Mouse (Mus musculus): Measurements from ENCODE around the gene Tmem109. TPM values are rescaled to one million over a fixed set of nuclear protein-coding genes. Genes with fewer than 3 reads are reported as not detected.

Tmem109 gene
- polyA plus RNA-seq (2014; fragmentation: Nextera tagmentation; extraction: Ambion mirVana) = 37.0 and 44.8 TPM in 2 replicates

- Histone ChIP-seq H3K27ac (peak within 1 kb of the TSS; percentile 96), H3K4me2 (replicated peaks) (peak within 1 kb of the TSS; percentile 86), H3K9me3 (ENCODE audit: control insufficient read depth, low read length) (no peaks in the 10 kb centered on the region), H3K9ac (peak within 1 kb of the TSS; percentile 66), H3K36me3 (replicated peaks; ENCODE audit: control insufficient read depth, insufficient read depth) (no peaks in the 10 kb centered on the region; the same call in 1 of the 2 replicates), H3K27me3 (ENCODE audit: control insufficient read depth, insufficient read depth, low read length) (no peaks in the 10 kb centered on the region), H3K4me3 (replicated peaks; ENCODE audit: low read length) (peak within 1 kb of the TSS; percentile 66), H3K4me1 (replicated peaks; ENCODE audit: control insufficient read depth, insufficient read depth, low read length) (peaks cover 15% of the 10 kb centered on the region)
- DNase-seq (ENCODE audit: low spot score) (peak; percentile 95), ATAC-seq (ENCODE audit: low FRiP score) (peak; percentile 94)
- WGBS = under 1% methylated on average over 49 of the region's 49 CpGs
Observed at GRCm38 (mm10) chr19:10881426-10882154, at the start of gene Tmem109. TSS of gene Tmem109 (minus strand) at chr19:10882001.

- ATAC-seq (ENCODE audit: low FRiP score) = no peak
- H3K4me1 ChIP-seq (replicated peaks; ENCODE audit: control insufficient read depth, insufficient read depth, low read length) = no peaks in the 10 kb centered on the region
- H3K4me2 ChIP-seq (replicated peaks) = no peak overlapping the region
Observed at GRCm38 (mm10) chr19:10930641-10931040, 48.8 kb upstream of the Tmem109 start.

GRCm38 (mm10) chr19:10926666-10927065 lies 44.9 kb upstream of the Tmem109 start:
- Histone ChIP-seq H3K27ac (no peak overlapping the region), H3K9me3 (ENCODE audit: control insufficient read depth, low read length) (no peaks in the 10 kb centered on the region), H3K36me3 (replicated peaks; ENCODE audit: control insufficient read depth, insufficient read depth) (no peaks in the 10 kb centered on the region), H3K27me3 (ENCODE audit: control insufficient read depth, insufficient read depth, low read length) (no peaks in the 10 kb centered on the region), H3K9ac (no peak overlapping the region), H3K4me2 (replicated peaks) (no peak overlapping the region), H3K4me1 (replicated peaks; ENCODE audit: control insufficient read depth, insufficient read depth, low read length) (no peaks in the 10 kb centered on the region), H3K4me3 (replicated peaks; ENCODE audit: low read length) (no peak overlapping the region)
- 31% methylated on average over 4 of the region's 4 CpGs for WGBS
- DNase-seq (ENCODE audit: low spot score) = no peak
- ATAC-seq (ENCODE audit: low FRiP score) = no peak

More at GRCm38 (mm10) chr19:10930641-10931040, 48.8 kb upstream of the Tmem109 start:
- Histone ChIP-seq H3K4me3 (replicated peaks; ENCODE audit: low read length) (no peak overlapping the region), H3K9me3 (ENCODE audit: control insufficient read depth, low read length) (no peaks in the 10 kb centered on the region), H3K36me3 (replicated peaks; ENCODE audit: control insufficient read depth, insufficient read depth) (no peaks in the 10 kb centered on the region), H3K9ac (no peak overlapping the region), H3K27me3 (ENCODE audit: control insufficient read depth, insufficient read depth, low read length) (no peaks in the 10 kb centered on the region), H3K27ac (no peak overlapping the region)
- no peak for DNase-seq (ENCODE audit: low spot score)
- WGBS = 91% methylated on average over 2 of the region's 2 CpGs

- Histone ChIP-seq H3K4me2 (replicated peaks) (no peak overlapping the region), H3K27ac (no peak overlapping the region), H3K4me3 (replicated peaks; ENCODE audit: low read length) (no peak overlapping the region), H3K27me3 (ENCODE audit: control insufficient read depth, insufficient read depth, low read length) (no peaks in the 10 kb centered on the region), H3K9me3 (ENCODE audit: control insufficient read depth, low read length) (no peaks in the 10 kb centered on the region), H3K36me3 (replicated peaks; ENCODE audit: control insufficient read depth, insufficient read depth) (no peaks in the 10 kb centered on the region), H3K4me1 (replicated peaks; ENCODE audit: control insufficient read depth, insufficient read depth, low read length) (no peaks in the 10 kb centered on the region), H3K9ac (no peak overlapping the region)
- ATAC-seq (ENCODE audit: low FRiP score) (no peak; the same call in 1 of the 2 replicates), DNase-seq (ENCODE audit: low spot score) (no peak)
- 10% methylated on average over 6 of the region's 6 CpGs for WGBS
Observed at GRCm38 (mm10) chr19:10926123-10926621, 44.4 kb upstream of the Tmem109 start.

GRCm38 (mm10) chr19:10924220-10924619 lies 42.4 kb upstream of the Tmem109 start:
- H3K4me1 ChIP-seq (replicated peaks; ENCODE audit: control insufficient read depth, insufficient read depth, low read length) = no peaks in the 10 kb centered on the region
- H3K4me2 ChIP-seq (replicated peaks) = no peak overlapping the region
- no peak overlapping the region for H3K9ac ChIP-seq
- H3K4me3 ChIP-seq (replicated peaks; ENCODE audit: low read length) = no peak overlapping the region
- no peaks in the 10 kb centered on the region for H3K36me3 ChIP-seq (replicated peaks; ENCODE audit: control insufficient read depth, insufficient read depth)
- H3K27ac ChIP-seq = no peak overlapping the region
- ATAC-seq (ENCODE audit: low FRiP score) = no peak
- WGBS = 61% methylated on average over 4 of the region's 4 CpGs
- no peaks in the 10 kb centered on the region for H3K9me3 ChIP-seq (ENCODE audit: control insufficient read depth, low read length)
- no peak for DNase-seq (ENCODE audit: low spot score)
- H3K27me3 ChIP-seq (ENCODE audit: control insufficient read depth, insufficient read depth, low read length) = no peaks in the 10 kb centered on the region

- Histone ChIP-seq H3K27ac (no peak overlapping the region), H3K36me3 (replicated peaks; ENCODE audit: control insufficient read depth, insufficient read depth) (no peaks in the 10 kb centered on the region), H3K27me3 (ENCODE audit: control insufficient read depth, insufficient read depth, low read length) (no peaks in the 10 kb centered on the region), H3K9ac (no peak overlapping the region), H3K4me1 (replicated peaks; ENCODE audit: control insufficient read depth, insufficient read depth, low read length) (no peaks in the 10 kb centered on the region), H3K4me3 (replicated peaks; ENCODE audit: low read length) (no peak overlapping the region), H3K4me2 (replicated peaks) (no peak overlapping the region), H3K9me3 (ENCODE audit: control insufficient read depth, low read length) (no peaks in the 10 kb centered on the region)
- 77% methylated on average over 3 of the region's 3 CpGs for WGBS
- ATAC-seq (ENCODE audit: low FRiP score) = no peak
- no peak for DNase-seq (ENCODE audit: low spot score)
Observed at GRCm38 (mm10) chr19:10921058-10921457, 39.3 kb upstream of the Tmem109 start.

- no peak within 1 kb of the TSS for H3K9ac ChIP-seq
- H3K36me3 ChIP-seq (replicated peaks; ENCODE audit: control insufficient read depth, insufficient read depth) = no peaks in the 10 kb centered on the region
- no peak within 1 kb of the TSS for H3K4me2 ChIP-seq (replicated peaks)
- no peak for DNase-seq (ENCODE audit: low spot score)
- no peak for ATAC-seq (ENCODE audit: low FRiP score)
- H3K4me1 ChIP-seq (replicated peaks; ENCODE audit: control insufficient read depth, insufficient read depth, low read length) = no peaks in the 10 kb centered on the region
- H3K27ac ChIP-seq = no peak within 1 kb of the TSS
- WGBS = 61% methylated on average over 2 of the region's 2 CpGs
- no peaks in the 10 kb centered on the region for H3K27me3 ChIP-seq (ENCODE audit: control insufficient read depth, insufficient read depth, low read length)
- H3K9me3 ChIP-seq (ENCODE audit: control insufficient read depth, low read length) = no peaks in the 10 kb centered on the region
- H3K4me3 ChIP-seq (replicated peaks; ENCODE audit: low read length) = no peak within 1 kb of the TSS
Observed at GRCm38 (mm10) chr19:10920532-10920931, 38.7 kb upstream of the Tmem109 start, which contains the start of gene Zp1. TSS of gene Zp1 (minus strand) at chr19:10920632.

- H3K9me3 ChIP-seq (ENCODE audit: control insufficient read depth, low read length) = no peaks in the 10 kb centered on the region
- H3K4me3 ChIP-seq (replicated peaks; ENCODE audit: low read length) = no peak overlapping the region
- ATAC-seq (ENCODE audit: low FRiP score) (0 out of 2 replicates have a peak, but pooled peaks have one; percentile 34), DNase-seq (ENCODE audit: low spot score) (no peak)
- 84% methylated on average over 10 of the region's 10 CpGs for WGBS
- no peaks in the 10 kb centered on the region for H3K4me1 ChIP-seq (replicated peaks; ENCODE audit: control insufficient read depth, insufficient read depth, low read length)
- no peak overlapping the region for H3K4me2 ChIP-seq (replicated peaks)
- H3K36me3 ChIP-seq (replicated peaks; ENCODE audit: control insufficient read depth, insufficient read depth) = no peaks in the 10 kb centered on the region
- no peaks in the 10 kb centered on the region for H3K27me3 ChIP-seq (ENCODE audit: control insufficient read depth, insufficient read depth, low read length)
- no peak overlapping the region for H3K9ac ChIP-seq
- H3K27ac ChIP-seq = no peak overlapping the region
Observed at GRCm38 (mm10) chr19:10918321-10918991, 36.7 kb upstream of the Tmem109 start.

GRCm38 (mm10) chr19:10916506-10916905 lies 34.7 kb upstream of the Tmem109 start:
- ATAC-seq (ENCODE audit: low FRiP score) (no peak), DNase-seq (ENCODE audit: low spot score) (no peak)
- no peaks in the 10 kb centered on the region for H3K27me3 ChIP-seq (ENCODE audit: control insufficient read depth, insufficient read depth, low read length)
- no peak overlapping the region for H3K27ac ChIP-seq
- no peaks in the 10 kb centered on the region for H3K36me3 ChIP-seq (replicated peaks; ENCODE audit: control insufficient read depth, insufficient read depth)
- WGBS = 59% methylated on average over 5 of the region's 5 CpGs
- H3K9ac ChIP-seq = no peak overlapping the region
- H3K4me2 ChIP-seq (replicated peaks) = no peak overlapping the region
- no peaks in the 10 kb centered on the region for H3K9me3 ChIP-seq (ENCODE audit: control insufficient read depth, low read length)
- no peak overlapping the region for H3K4me3 ChIP-seq (replicated peaks; ENCODE audit: low read length)
- H3K4me1 ChIP-seq (replicated peaks; ENCODE audit: control insufficient read depth, insufficient read depth, low read length) = no peaks in the 10 kb centered on the region
